Mouse (Mus musculus) retina, postnatal 7 days (tissue): ENCODE measurements around the gene Pip4k2c.
"Not testable (repeated sequence)": the region's sequence is repeated elsewhere in the genome, so short reads cannot be mapped to it uniquely, and the experiment has no call there.

Experiments used
- DNase-seq: peaks from one replicate; pipeline ENCODE4 v3.0.0-alpha.2; 2012; ENCODE audit warnings: low read depth, low spot score

The Pip4k2c gene

GRCm38 (mm10) chr10:127209928-127210570, 1.3 kb downstream of the Pip4k2c start:
- DNase-seq: no peak

DNA sequence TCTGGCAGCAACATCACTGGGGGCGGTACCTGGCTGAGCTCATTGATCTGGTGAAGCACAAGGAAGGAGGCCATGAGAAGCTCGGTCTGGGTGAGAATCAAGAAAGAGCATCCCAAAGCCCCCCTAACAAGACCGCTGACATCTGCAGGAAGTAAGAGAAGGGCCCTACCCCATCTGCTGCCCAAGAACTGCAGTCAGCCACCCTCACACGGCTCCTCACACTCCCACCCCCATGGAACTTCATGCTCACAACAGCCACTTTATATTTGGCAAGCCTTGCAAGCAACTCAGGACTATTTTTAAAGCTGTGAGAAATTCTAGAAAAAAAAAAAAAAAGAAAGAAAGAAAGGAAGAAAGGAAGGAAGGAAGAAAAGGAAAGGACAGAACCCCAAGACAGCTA, 2.5 kb downstream of the Pip4k2c start:
- no peak for DNase-seq

DNA sequence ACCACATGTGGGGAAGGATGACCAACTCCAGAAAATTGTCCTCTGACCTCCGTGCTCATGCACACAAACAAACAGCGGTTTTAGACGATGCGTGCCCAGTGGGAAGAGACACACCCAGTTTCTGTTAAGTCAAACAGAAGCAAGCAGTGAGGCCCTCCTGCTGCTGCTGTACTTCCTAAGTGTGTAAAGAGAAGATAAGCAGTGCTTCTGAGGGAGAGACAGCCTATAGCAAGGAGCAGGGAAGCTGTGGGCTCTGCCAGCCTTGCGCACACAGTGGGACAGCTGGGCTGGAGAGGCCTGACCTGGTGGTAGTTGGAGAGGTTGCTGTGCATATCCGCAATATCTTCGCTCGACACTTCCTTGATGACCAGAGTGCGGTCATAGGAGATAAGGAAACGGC, 6.0 kb downstream of the Pip4k2c start:
- no peak for DNase-seq

GRCm38 (mm10) chr10:127204589-127204988, 6.8 kb downstream of the Pip4k2c start:
- no peak for DNase-seq

GRCm38 (mm10) chr10:127203106-127203505, 8.3 kb downstream of the Pip4k2c start:
- no peak for DNase-seq

DNA sequence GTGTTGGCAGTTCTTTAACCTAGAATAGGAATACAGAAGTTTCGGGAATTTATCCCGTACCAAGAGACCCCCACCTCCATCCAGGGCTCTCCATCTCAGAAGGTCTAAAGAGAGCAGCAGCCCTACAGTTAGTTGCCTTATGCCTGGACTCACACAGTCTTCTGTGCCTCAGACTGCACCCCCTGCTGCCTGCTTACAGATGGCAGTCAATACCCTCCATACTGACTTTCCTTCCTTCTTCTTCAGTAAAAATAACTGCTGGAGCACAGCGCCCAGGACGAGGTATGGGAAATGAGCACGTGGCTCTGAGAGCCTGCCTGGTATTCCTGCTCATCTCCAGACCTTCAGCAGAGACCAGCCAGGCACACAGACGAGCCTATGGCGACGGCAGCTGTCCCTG, 11.1 kb downstream of the Pip4k2c start:
- DNase-seq: no peak

- DNase-seq: no peak
Measured at GRCm38 (mm10) chr10:127199474-127199873, 11.9 kb downstream of the Pip4k2c start.

DNA sequence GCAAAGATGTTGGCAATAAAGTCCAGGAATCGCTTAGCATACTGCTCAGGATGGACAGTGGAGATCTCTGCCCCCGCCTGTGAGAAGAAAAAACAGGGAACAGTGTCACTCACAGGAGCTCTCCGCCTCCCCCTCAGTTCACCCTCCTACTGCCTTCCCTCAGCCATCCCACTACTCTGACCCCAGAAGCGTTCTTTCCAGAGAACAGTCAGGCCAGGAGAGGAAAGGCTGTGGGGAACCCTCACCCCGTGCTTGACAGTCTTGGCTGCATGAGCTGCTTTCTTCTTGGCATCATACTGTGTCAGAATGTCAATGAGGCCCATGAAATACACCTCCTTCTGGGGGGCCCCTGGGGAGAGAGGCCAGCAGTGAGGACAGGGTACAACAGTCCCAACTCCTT, 12.3 kb downstream of the Pip4k2c start:
- no peak for DNase-seq

- DNase-seq: no peak
Measured at GRCm38 (mm10) chr10:127198492-127198891, 12.9 kb downstream of the Pip4k2c start.

DNA sequence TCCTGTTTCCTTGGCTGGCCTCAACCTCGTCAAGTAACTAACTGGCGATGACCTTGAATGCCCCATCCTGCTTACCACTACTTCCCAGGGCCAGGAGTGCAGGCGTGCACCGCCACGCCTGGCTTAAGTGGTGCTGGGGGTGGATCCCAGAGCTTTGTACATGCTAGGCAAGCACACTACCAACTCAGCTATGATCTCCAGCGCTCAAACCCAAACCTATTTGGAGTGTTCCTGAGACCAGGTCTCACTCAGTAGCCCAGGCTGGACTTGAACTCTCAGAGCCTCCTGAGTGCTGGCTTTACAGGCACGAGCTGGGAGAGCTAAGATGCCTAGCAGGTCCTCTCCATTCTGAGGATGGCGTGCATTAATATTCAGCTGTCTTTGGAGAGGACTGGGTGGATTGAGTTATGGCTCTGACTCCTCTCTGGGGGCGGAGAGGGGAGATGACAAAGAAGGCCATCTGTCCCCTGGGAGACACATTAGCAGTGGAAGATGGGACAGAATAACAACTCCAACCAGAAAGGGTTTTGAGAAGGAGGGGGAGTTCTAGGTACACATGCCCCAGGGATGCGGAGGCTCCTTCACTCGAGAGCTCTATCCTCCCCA, 13.8 kb downstream of the Pip4k2c start:
- no peak for DNase-seq

DNA sequence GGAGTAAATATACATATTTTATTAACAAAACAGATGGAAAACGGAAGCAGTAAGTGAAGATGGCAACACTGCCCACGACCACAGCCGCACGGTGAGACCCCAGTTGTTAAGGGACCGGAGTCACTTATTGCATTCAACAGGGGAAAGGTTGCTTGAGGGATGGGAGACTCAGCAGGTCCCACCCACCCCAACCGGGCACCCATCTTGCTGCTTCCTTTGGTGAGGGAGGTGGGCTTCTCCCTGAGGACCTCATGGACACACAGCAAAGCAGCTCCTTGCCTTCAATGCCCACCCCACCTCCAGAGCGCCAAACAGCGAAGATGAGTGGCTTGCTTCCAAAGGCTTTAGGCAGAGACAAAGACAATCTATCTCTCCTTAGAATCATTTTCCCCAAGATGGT, 14.3 kb downstream of the Pip4k2c start:
- no peak for DNase-seq

DNA sequence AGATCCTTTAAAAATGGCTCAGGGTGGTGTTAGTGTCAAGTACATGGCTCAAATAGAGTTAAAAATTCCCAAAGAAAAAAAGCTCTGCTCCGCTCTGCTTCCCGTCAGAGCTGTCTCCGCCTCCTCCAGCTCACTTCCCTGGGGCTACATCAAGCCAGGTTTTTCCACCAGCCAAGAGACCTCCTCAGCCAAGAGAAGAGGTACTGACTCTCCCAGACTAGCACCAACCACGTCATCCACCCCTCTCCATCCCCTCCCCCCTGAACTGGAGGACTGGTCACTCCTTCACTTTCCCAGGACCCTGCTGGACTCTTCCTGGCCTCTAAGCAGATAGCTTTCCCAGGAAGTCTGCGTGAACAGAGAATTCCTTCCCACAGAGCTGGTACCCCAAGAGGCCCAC, 15.0 kb downstream of the Pip4k2c start:
- DNase-seq: no peak

DNA sequence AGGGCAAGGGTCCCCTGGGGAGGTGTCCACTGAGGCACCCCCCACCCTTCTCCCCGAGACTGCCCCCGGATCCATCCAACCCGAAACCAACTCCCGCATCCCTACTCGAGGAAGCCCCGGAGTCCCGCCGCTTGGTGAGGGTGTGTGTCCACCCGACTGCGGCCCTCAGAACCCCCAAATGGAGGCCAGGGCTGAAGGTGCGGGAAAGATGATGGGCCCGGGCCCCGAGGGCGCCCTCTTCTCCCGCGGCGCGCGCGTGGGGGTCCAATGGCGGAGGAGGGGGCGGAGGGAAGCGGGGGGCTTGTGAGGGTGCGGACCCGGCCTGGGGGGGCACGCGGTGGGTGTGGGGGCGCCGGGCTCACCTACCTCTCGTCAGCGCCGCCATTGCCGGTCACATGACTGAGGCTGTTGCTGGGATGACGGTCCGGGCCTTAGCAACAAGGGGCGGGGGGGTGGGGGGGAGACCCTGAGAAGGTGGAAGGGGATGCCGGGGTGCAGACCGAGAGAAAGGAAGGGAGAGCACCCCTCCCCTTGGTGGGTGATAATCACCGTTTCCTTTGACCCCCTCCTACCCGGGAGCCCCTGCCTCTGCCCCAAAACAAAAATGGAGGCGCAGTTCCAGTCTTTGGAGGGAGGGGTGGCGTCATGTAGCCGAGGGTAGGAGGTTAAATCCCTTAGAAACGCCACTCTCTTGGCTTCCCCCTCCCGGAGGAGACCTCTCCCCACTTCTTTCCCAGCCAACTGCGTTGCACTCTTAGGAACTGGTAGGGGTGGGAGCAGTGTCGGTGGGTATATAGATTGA, 15.9 kb downstream of the Pip4k2c start, which contains the start of gene Dtx3:
Dtx3 (minus strand) TSS at position 401 of the 802 bp plus-strand sequence.
- DNase-seq: no peak

DNA sequence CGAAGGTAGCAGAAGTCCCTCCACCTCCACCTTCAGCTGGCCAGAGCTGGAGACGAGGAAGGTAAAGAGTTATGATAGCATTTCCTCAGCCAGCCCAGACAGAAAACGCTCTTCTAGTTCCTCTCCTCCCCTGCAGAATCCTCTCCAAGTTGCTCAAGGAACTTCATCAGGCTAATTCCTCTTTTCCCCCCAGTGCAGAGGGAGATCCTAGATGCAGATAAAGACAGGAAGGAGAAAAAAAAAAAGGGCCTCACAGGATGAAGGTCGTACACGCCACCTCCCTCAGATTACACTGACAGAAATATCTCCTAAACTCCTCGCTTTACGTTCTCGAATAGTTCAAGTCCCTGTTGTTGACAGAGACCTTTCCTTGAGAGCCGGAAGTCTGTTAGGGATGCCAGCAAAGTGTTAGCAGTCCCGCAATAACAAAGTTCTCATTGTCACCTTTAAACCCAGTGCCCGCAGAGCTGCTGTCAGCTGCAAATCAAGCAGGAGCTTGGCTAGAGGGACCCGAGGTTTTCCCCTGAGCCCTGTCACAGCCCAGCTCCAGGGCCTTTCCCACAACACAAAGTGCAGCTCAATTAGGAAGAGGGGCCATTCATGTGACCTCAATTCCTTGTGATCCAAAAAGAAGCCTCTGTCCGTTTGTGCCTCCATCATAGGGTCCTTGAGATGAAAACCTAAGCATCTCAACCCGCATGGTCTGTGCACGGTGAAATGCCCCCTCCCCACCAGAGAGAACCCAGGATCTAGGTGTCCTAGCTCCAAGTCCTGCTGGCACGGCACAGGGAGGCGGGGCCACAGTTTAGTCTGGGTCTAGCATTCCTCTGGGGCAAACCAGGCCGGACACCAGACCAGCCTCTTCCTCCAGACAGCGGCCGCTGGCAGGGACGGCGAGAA, 16.7 kb downstream of the Pip4k2c start:
- no peak for DNase-seq

DNA sequence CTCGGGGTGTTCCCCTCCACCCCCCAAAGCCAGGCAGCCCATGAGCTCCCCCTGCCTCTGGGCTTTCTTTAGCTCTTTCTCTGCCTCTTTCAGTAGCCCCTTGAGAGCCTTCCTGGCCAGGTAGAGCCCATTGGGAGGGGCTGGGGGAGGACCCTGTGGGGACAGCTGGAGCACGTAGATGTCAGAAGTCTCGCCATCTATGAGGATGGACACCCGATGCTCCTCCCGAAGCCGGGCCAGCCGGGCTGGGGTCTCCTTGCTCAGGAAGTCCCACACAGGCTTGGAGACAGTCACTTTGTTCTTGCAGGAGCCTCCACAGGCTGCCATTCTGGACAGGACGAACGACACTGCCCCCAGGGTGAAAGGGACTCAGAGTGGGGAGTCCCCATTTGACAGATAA, 18.4 kb downstream of the Pip4k2c start:
- DNase-seq: no peak

DNA sequence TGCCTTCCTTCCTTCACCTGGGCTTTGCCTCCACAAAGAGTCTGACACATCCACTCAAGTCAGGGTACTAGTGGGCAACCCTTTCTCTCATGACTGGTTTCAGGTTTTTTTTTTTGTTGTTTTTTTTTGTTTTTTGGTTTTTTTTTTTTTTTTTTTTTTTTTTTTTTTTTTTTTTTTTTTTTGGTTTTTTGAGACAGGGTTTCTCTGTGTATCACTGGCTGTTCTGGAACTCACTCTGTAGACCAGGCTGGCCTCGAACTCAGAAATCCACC, 19.4 kb downstream of the Pip4k2c start:
- DNase-seq: not testable (repeated sequence)

- no peak for DNase-seq
Measured at GRCm38 (mm10) chr10:127191191-127192056, 20.0 kb downstream of the Pip4k2c start.

DNA sequence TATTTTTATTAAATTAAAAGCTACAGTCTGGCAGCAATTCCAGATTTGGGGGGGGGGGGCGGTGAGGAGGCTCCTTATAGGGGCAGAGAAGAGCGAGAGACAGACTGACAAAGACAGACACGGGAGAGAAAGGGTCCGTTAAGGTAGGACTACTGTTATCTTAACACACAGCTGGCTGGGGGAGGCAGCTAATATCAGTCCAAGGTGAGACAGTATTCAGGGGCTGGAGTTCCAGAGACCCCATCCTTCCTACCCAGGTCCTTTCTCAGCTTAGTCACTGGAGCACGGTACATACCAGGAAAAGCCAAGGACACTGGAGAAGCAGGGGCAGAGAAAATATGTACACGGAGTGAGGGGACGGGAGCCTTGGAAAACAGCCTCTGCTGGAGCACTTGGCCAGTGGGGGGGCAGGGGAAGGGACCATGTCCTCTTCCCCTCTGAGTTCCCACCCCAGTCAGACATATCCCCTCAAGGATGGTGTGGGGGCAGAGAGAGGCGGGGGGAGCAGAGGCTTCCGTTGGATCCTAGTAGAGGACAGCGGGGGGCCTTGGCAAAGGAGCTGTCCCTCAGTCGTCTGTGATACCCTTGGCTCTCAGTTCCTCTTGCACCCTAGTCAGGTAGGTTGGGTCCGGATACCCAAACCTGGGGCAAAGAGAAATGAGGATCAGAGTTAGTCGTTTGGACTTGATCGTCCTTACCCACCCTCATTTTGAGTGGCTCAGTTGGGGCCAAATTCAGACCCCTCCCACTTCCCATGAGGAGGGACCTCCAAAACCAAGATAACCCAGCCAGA, 20.8 kb downstream of the Pip4k2c start:
- no peak for DNase-seq

DNA sequence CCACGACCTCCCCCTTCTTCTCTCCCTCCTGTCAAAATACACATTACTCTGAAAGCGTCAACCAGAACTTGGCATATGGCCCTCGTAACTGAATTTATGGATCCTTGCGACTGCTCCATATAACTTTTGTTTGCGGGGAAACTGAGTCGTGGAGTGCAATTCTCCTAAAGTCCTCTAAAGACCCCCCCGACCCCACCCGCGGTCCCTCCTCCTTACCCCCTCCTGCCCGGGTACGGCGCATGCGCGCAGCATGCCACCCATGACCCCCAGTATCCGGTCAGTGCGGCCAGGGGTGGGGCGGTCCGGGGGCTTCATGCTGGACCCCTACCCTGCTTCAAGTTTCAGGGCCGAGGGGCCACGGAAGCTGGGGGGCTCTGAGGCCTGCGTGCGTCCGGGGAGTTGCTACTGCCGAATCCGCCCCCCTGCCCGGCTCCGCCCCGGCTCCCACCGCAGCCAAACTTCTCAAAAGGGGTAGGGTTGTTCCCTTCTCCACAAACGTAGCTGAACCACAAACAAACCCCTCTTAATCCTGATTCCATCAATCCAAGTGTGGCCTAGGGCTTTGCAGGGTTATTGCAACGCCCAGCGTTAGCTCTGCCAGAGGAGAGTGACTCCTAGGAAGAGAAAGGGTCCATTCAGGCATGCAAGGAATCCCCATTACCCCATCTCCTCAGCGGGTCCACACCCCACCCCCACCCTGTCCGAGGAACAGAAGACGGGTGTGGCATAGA, 21.6 kb downstream of the Pip4k2c start, which contains the start of gene Arhgef25:
Arhgef25 (minus strand) TSS at position 433 of the 731 bp plus-strand sequence.
- DNase-seq: no peak
